Mouse (Mus musculus): ENCODE data around the gene Ddx4. TPM values are rescaled to one million over a fixed set of nuclear protein-coding genes. Genes with fewer than 3 reads are reported as not detected.
"Not testable (repeated sequence)": the region's sequence is repeated elsewhere in the genome, so short reads cannot be mapped to it uniquely, and the experiment has no call there.

Gene Ddx4
- total and polyA plus RNA-seq, 2 experiments from 2014 or later: 0.75 to 0.95 TPM

GRCm38 (mm10) chr13:112604411-112604810 lies 47.9 kb downstream of the Ddx4 start:
- no peak for ATAC-seq
- no peaks in the 10 kb centered on the region for H3K9me3 ChIP-seq (ENCODE audit: low read length)
- no peaks in the 10 kb centered on the region for H3K27me3 ChIP-seq (ENCODE audit: insufficient read depth, low read length)
- no peak for TF ChIP-seq CTCF (IDR thresholded peaks at IDR 0.05; ENCODE audit: low read depth)
- H3K27ac ChIP-seq (ENCODE audit: low read depth, low read length): no peak overlapping the region
- H3K4me3 ChIP-seq (ENCODE audit: low read depth, low read length): no peak overlapping the region
- 69% methylated on average over 4 of the region's 4 CpGs for WGBS
- DNase-seq: no peak
- no peak overlapping the region for H3K4me2 ChIP-seq (ENCODE audit: low read depth)
- no peak overlapping the region for H3K9ac ChIP-seq
- H3K4me1 ChIP-seq (ENCODE audit: insufficient read depth): no peaks in the 10 kb centered on the region
- no peaks in the 10 kb centered on the region for H3K36me3 ChIP-seq (ENCODE audit: insufficient read depth)

- WGBS: 96% methylated on average over 1 of the region's 1 CpGs
Measured at GRCm38 (mm10) chr13:112603839-112604238, 48.4 kb downstream of the Ddx4 start.

GRCm38 (mm10) chr13:112602607-112603006 lies 49.7 kb downstream of the Ddx4 start:
- H3K27me3 ChIP-seq (ENCODE audit: insufficient read depth, low read length): no peaks in the 10 kb centered on the region
- no peak for ATAC-seq
- H3K9me3 ChIP-seq (ENCODE audit: low read length): no peaks in the 10 kb centered on the region
- no peak for DNase-seq
- no peak overlapping the region for H3K4me3 ChIP-seq (ENCODE audit: low read depth, low read length)
- H3K4me1 ChIP-seq (ENCODE audit: insufficient read depth): no peaks in the 10 kb centered on the region
- no peak overlapping the region for H3K27ac ChIP-seq (ENCODE audit: low read depth, low read length)
- no peak for TF ChIP-seq CTCF (IDR thresholded peaks at IDR 0.05; ENCODE audit: low read depth)
- H3K9ac ChIP-seq: no peak overlapping the region
- WGBS: 89% methylated on average over 2 of the region's 2 CpGs
- no peak overlapping the region for H3K4me2 ChIP-seq (ENCODE audit: low read depth)
- H3K36me3 ChIP-seq (ENCODE audit: insufficient read depth): no peaks in the 10 kb centered on the region

More at GRCm38 (mm10) chr13:112603839-112604238, 48.4 kb downstream of the Ddx4 start:
- ATAC-seq (no peak), DNase-seq (no peak)
- TF ChIP-seq CTCF (IDR thresholded peaks at IDR 0.05; ENCODE audit: low read depth): no peak
- Histone ChIP-seq H3K4me1 (ENCODE audit: insufficient read depth) (no peaks in the 10 kb centered on the region), H3K27ac (ENCODE audit: low read depth, low read length) (no peak overlapping the region), H3K9ac (no peak overlapping the region), H3K36me3 (ENCODE audit: insufficient read depth) (no peaks in the 10 kb centered on the region), H3K27me3 (ENCODE audit: insufficient read depth, low read length) (no peaks in the 10 kb centered on the region), H3K4me3 (ENCODE audit: low read depth, low read length) (no peak overlapping the region), H3K4me2 (ENCODE audit: low read depth) (no peak overlapping the region), H3K9me3 (ENCODE audit: low read length) (no peaks in the 10 kb centered on the region)

GRCm38 (mm10) chr13:112594260-112594659 lies 58.0 kb downstream of the Ddx4 start, which contains the start of gene Il31ra:
Gene Il31ra (minus strand): TSS chr13:112594360.
- not testable (repeated sequence) for DNase-seq; H3K27ac ChIP-seq (ENCODE audit: low read depth, low read length); H3K9ac ChIP-seq; H3K27me3 ChIP-seq (ENCODE audit: insufficient read depth, low read length); H3K4me2 ChIP-seq (ENCODE audit: low read depth); H3K9me3 ChIP-seq (ENCODE audit: low read length); H3K4me3 ChIP-seq (ENCODE audit: low read depth, low read length); H3K36me3 ChIP-seq (ENCODE audit: insufficient read depth); H3K4me1 ChIP-seq (ENCODE audit: insufficient read depth); ATAC-seq
- WGBS: 90% methylated on average over 6 of the region's 8 CpGs

GRCm38 (mm10) chr13:112590254-112590653 lies 62.0 kb downstream of the Ddx4 start:
- 25% methylated on average over 2 of the region's 2 CpGs for WGBS
- H3K4me1 ChIP-seq (ENCODE audit: insufficient read depth): no peaks in the 10 kb centered on the region
- no peaks in the 10 kb centered on the region for H3K27me3 ChIP-seq (ENCODE audit: insufficient read depth, low read length)
- no peak overlapping the region for H3K4me2 ChIP-seq (ENCODE audit: low read depth)
- no peak overlapping the region for H3K4me3 ChIP-seq (ENCODE audit: low read depth, low read length)
- no peak overlapping the region for H3K9ac ChIP-seq
- H3K9me3 ChIP-seq (ENCODE audit: low read length): no peaks in the 10 kb centered on the region
- ATAC-seq (no peak), DNase-seq (no peak)
- H3K27ac ChIP-seq (ENCODE audit: low read depth, low read length): no peak overlapping the region
- H3K36me3 ChIP-seq (ENCODE audit: insufficient read depth): no peaks in the 10 kb centered on the region
- TF ChIP-seq CTCF (IDR thresholded peaks at IDR 0.05; ENCODE audit: low read depth): no peak

GRCm38 (mm10) chr13:112589625-112590024 lies 62.6 kb downstream of the Ddx4 start:
- Histone ChIP-seq H3K27me3 (ENCODE audit: insufficient read depth, low read length) (no peaks in the 10 kb centered on the region), H3K9me3 (ENCODE audit: low read length) (no peaks in the 10 kb centered on the region), H3K4me1 (ENCODE audit: insufficient read depth) (no peaks in the 10 kb centered on the region), H3K36me3 (ENCODE audit: insufficient read depth) (no peaks in the 10 kb centered on the region), H3K9ac (no peak overlapping the region), H3K4me2 (ENCODE audit: low read depth) (no peak overlapping the region), H3K4me3 (ENCODE audit: low read depth, low read length) (no peak overlapping the region), H3K27ac (ENCODE audit: low read depth, low read length) (no peak overlapping the region)
- DNase-seq: no peak
- no peak for ATAC-seq
- no peak for TF ChIP-seq CTCF (IDR thresholded peaks at IDR 0.05; ENCODE audit: low read depth)

GRCm38 (mm10) chr13:112584556-112585237 lies 67.6 kb downstream of the Ddx4 start:
- no peak overlapping the region for H3K27ac ChIP-seq (ENCODE audit: low read depth, low read length)
- H3K9ac ChIP-seq: no peak overlapping the region
- H3K4me2 ChIP-seq (ENCODE audit: low read depth): no peak overlapping the region
- no peaks in the 10 kb centered on the region for H3K36me3 ChIP-seq (ENCODE audit: insufficient read depth)
- H3K4me3 ChIP-seq (ENCODE audit: low read depth, low read length): no peak overlapping the region
- no peak for TF ChIP-seq CTCF (IDR thresholded peaks at IDR 0.05; ENCODE audit: low read depth)
- H3K27me3 ChIP-seq (ENCODE audit: insufficient read depth, low read length): no peaks in the 10 kb centered on the region
- WGBS: 36% methylated on average over 7 of the region's 7 CpGs
- no peak for ATAC-seq
- DNase-seq: no peak
- peaks cover 5% of the 10 kb centered on the region; the same call in 1 of the 2 replicates for H3K4me1 ChIP-seq (ENCODE audit: insufficient read depth)
- no peaks in the 10 kb centered on the region for H3K9me3 ChIP-seq (ENCODE audit: low read length)

Measured in forebrain, postnatal 0 days (tissue).